Mouse (Mus musculus): ENCODE results near the gene Ddx42.

DNA sequence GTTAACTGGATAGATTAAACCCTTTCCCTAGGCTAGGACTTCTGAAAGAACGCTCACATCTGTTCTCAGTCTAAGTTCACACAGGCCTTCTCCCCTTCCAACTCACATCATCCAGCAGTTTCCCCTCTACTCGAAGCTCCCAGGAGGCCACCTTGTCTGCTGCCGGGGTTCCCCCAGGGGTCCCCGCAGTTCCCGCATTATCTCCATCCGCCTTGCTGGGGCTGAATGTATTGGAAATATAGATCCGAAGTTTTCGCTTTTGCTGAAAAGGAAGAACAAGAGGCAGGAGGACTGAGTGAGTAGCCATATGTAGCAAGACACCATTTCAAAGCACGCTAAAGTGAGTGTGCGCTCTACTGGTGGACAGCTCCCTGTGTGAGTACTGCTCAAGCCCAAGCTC lies 49.7 kb downstream of the Ddx42 start:
- TF ChIP-seq EP300 (IDR thresholded peaks at IDR 0.05; ENCODE audit: low read depth): no peak
- no peak for TF ChIP-seq CTCF (IDR thresholded peaks at IDR 0.05; ENCODE audit: low read depth)

All from heart, postnatal 0 days (tissue).